Mouse (Mus musculus) small intestine, adult 2 months (tissue): ENCODE data around the gene Elavl3. TPM values are rescaled to one million over a fixed set of nuclear protein-coding genes. Genes with fewer than 3 reads are reported as not detected.
A peak's percentile ranks its signal among the peaks of the same experiment; 100 is the strongest.

Experiments used
- H3K27ac ChIP-seq: fragments of 200-500 bp; 2 replicates; pipeline ENCODE4 v1.5.1; 2012; ENCODE audit warnings: low read depth, low read length, control low read depth, inconsistent platforms; ENCODE audit not compliant: insufficient read depth
- H3K27me3 ChIP-seq: fragments of 200-500 bp; 2 replicates; pipeline ENCODE4 v1.6.1; 2012; ENCODE audit warnings: mild to moderate bottlenecking, moderate library complexity, low read length, inconsistent platforms; ENCODE audit not compliant: control insufficient read depth, insufficient read depth
- H3K36me3 ChIP-seq: fragments of 200-500 bp; 2 replicates; pipeline ENCODE4 v1.6.1; 2012; ENCODE audit warnings: mild to moderate bottlenecking, low read length, control low read depth, inconsistent platforms; ENCODE audit not compliant: control insufficient read depth, insufficient read depth
- H3K4me1 ChIP-seq: fragments of 200-500 bp; 2 replicates; pipeline ENCODE4 v1.6.1; 2012; ENCODE audit warnings: low read length, inconsistent platforms, mixed read lengths; ENCODE audit not compliant: control insufficient read depth, insufficient read depth, insufficient read length
- H3K4me3 ChIP-seq: fragments of 200-500 bp; 2 replicates; pipeline ENCODE4 v1.5.1; 2012; ENCODE audit warnings: low read depth, mild to moderate bottlenecking, control low read depth, inconsistent platforms, low read length, moderate library complexity
- CTCF ChIP-seq: fragments of 200-500 bp; IDR thresholded peaks from 2 replicates; pipeline ENCODE4 v1.5.1; 2012; ENCODE audit warnings: low read depth, mild to moderate bottlenecking, control low read depth, inconsistent platforms, low read length, moderate library complexity, mixed read lengths; ENCODE audit not compliant: insufficient replicate concordance, insufficient read length; ENCODE audit errors: extremely low read depth
- POLR2A ChIP-seq: fragments of 200-500 bp; IDR thresholded peaks from 2 replicates; pipeline ENCODE4 v1.6.1; 2012; ENCODE audit warnings: low read depth, mild to moderate bottlenecking, control low read depth, inconsistent platforms, low read length, moderate library complexity
- WGBS: fragments of 180-500 bp; shearing (Covaris S2); methylation state at CpG from one replicate; pipeline ENCODE4 v1.1.7; 2018; 5-methylcytosine and 5-hydroxymethylcytosine counted together
- polyA plus RNA-seq: library from polyadenylated mRNA; depleted of rRNA; stranded (reverse); fragments of >200 nt; gene quantifications from 2 replicates; pipeline ENCODE4 v1.2.3, GENCODE M21; 2012; rRNA removed

Elavl3 gene
- polyA plus RNA-seq, 1 experiment: 0.34 TPM

DNA sequence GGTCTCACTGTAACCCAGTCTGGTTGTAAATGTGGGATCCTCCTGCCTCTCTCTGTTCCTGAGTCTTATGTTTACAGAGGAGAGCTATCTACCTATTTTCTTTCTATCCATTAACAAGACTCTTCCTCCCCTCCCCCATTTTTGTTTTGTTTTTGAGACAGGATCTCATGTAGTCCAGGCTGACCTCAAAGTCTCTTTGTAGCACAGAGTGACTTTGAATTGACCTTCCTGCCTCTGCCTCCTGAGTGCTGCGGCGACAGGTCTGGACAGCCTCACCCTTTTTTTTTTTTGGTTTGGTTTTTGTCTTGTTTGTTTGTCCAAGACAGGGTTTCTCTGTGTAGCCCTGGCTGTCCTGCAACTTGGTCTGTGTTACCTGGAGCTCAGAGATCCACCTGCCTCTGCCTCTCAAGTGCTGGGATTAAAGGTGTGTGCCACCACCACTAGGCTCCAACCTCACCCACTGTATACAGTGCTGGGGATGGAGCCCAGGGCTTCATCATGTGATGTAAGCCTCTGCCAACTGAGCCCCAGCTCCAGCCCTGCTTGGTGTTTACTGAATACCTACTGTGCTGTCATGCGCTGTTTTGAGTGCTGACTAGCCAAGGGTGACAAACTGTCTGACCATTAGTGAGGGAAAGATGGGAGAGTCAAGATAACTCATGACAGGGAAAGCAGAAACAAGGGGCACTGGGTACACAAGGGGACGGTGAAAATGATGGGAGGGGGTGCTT, 73.3 kb downstream of the Elavl3 start:
- H3K36me3 ChIP-seq: no peaks in the 10 kb centered on the region
- no peak overlapping the region for H3K27ac ChIP-seq
- H3K27me3 ChIP-seq: no peaks in the 10 kb centered on the region
- no peak overlapping the region for H3K4me3 ChIP-seq
- H3K4me1 ChIP-seq: no peaks in the 10 kb centered on the region
- WGBS: 83% methylated on average over 4 of the region's 4 CpGs
- TF ChIP-seq POLR2A (no peak), CTCF (no peak)

DNA sequence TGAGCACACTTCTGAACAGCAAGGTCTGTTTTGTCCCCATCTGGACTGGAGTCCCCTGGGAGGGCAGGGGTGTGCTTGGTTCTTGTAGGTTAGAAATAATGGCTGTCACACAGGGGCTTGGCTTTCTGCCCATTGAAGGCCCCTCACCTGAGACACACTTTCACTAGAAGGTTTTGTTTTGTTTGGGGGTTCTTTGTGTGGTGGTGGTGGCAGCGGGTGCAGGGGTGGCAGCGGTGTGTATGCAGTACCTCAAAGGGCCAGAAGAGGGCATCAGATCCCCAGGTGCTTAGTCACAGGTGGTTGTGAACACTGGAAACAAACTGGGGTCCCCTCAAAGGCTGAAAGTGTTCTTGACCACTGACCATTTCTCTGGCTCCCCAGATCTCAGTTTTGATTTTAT, 73.9 kb downstream of the Elavl3 start:
- H3K27me3 ChIP-seq: no peaks in the 10 kb centered on the region
- WGBS: 25% methylated on average over 2 of the region's 2 CpGs
- no peak overlapping the region for H3K4me3 ChIP-seq
- H3K27ac ChIP-seq: no peak overlapping the region
- H3K4me1 ChIP-seq: no peaks in the 10 kb centered on the region
- H3K36me3 ChIP-seq: no peaks in the 10 kb centered on the region
- TF ChIP-seq CTCF (peak; percentile 73; the same call in 1 of the 2 replicates), POLR2A (no peak)

DNA sequence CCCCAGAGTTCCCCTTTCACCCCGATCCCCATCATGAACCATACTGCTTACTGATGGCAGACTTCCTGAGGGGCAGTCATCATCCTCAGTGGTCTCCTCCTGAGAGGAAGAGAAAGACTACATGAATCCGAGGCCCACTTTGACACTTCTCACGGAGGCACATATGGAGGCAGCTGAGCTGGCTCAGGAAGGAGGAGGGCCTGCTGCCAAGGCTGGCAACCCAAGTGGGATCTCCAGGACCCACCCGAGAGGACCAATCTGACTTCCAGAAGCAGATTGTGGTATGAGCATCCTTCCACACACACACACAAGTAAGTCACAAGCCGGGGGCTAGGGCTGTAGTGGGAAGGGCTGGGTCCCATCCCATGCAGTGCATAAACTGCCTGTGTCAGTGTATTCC, 74.5 kb downstream of the Elavl3 start:
- Histone ChIP-seq H3K4me1 (no peaks in the 10 kb centered on the region), H3K4me3 (no peak overlapping the region), H3K27ac (no peak overlapping the region), H3K27me3 (no peaks in the 10 kb centered on the region), H3K36me3 (no peaks in the 10 kb centered on the region)
- WGBS: 86% methylated on average over 5 of the region's 5 CpGs
- TF ChIP-seq CTCF (no peak), POLR2A (no peak)

DNA sequence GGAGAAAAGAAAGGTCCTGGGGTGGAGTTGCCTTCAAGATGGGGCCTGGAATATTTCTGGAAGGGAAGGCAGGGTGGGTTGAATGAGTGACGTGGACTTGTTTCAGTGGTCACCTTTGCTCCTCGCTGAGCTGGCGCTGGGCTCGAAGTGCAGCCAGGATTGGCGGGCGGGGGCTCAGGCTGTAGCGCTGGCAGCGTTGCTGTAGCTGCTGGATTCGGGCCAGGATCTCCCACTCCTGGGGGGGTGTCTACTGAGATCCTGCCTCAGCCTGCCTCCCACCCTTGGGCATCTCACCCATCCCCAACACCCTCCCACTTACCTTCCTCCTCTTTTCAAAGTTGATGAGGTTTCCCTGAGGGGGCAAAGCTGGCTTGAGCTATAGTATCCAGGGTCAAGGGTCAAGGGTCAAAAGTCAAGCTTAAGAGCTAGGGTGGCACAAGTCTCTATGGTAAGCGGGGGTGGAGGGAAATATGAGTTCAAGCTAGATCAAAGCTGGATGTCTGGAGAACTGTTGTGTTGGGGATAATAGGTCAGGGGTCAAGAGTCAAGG, 75.1 kb downstream of the Elavl3 start:
- TF ChIP-seq POLR2A: no peak
- TF ChIP-seq CTCF: no peak
- H3K27me3 ChIP-seq: no peaks in the 10 kb centered on the region
- H3K4me1 ChIP-seq: no peaks in the 10 kb centered on the region
- H3K27ac ChIP-seq: no peak overlapping the region
- H3K36me3 ChIP-seq: no peaks in the 10 kb centered on the region
- 63% methylated on average over 10 of the region's 10 CpGs for WGBS
- H3K4me3 ChIP-seq: no peak overlapping the region

DNA sequence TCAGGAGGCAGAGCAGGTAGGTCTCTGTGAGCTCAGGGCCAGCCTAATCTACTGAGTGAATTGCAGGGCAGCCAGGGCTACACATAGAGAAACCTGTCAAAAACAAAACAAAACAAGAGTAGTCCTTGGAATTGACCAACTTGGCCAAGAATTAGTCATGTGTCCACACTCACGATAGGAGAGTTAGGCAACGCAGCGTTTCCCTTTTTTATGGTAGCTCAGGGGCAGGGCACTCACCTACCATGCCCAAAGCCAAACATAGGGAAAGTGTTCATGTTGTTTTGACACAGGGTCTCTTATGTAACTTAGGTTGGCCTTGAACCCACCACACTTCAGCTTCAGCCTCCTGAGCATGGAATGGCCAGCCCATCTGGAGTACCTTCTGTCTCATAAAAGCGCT, 82.5 kb downstream of the Elavl3 start:
- 69% methylated on average over 4 of the region's 4 CpGs for whole genome bisulfite sequencing
- H3K36me3 ChIP-seq: no peaks in the 10 kb centered on the region
- no peak overlapping the region for H3K4me3 ChIP-seq
- H3K27ac ChIP-seq: no peak overlapping the region
- peaks cover 2% of the 10 kb centered on the region; the same call in 1 of the 2 replicates for H3K27me3 ChIP-seq
- H3K4me1 ChIP-seq: no peaks in the 10 kb centered on the region
- TF ChIP-seq POLR2A (no peak), CTCF (no peak)

DNA sequence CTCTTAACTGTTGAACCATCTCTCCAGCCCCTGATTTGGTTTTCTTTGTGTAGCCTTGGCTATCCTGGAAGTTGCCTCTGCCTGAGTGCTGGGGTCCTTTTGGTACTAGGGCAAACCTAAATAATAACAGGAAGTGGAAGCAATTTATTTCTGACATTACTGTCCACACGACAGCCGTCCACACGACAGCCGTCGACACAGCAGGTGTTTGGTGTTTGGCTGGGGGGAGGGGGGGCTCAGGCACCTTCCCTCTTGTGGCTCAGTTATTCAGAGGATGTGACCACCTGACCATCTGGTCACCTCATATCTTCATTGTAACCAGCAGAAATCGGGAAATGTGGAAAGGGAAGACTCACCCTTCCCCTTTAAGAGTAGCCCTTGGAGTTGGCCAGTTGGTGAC, 82.9 kb downstream of the Elavl3 start:
- WGBS: 41% methylated on average over 6 of the region's 6 CpGs
- Histone ChIP-seq H3K27me3 (peaks cover 2% of the 10 kb centered on the region; the same call in 1 of the 2 replicates), H3K36me3 (no peaks in the 10 kb centered on the region), H3K4me1 (no peaks in the 10 kb centered on the region), H3K4me3 (no peak overlapping the region), H3K27ac (no peak overlapping the region)
- TF ChIP-seq CTCF (no peak), POLR2A (no peak)

Other genes with a start within 250 kb of the Elavl3 start
- gene Angptl8, start 216.5 kb downstream of the Elavl3 start, polyA plus RNA-seq: 10.2 and 12.3 TPM in 2 replicates
- gene Dock6, start 199.4 kb downstream of the Elavl3 start, polyA plus RNA-seq: 36.4 and 73.5 TPM in 2 replicates
- 48.9 and 86.7 TPM in 2 replicates for gene Rab3d, start 133.8 kb downstream of the Elavl3 start, polyA plus RNA-seq
- gene Ccdc159, start 124.6 kb downstream of the Elavl3 start, polyA plus RNA-seq: 0.71 and 1.2 TPM in 2 replicates
- 81.5 and 113 TPM in 2 replicates for gene Tmem205, start 124.5 kb downstream of the Elavl3 start, polyA plus RNA-seq
- gene Plppr2, start 115.0 kb downstream of the Elavl3 start, polyA plus RNA-seq: 5.2 and 5.5 TPM in 2 replicates
- 4.7 and 7.1 TPM in 2 replicates for gene Swsap1, start 96.3 kb downstream of the Elavl3 start, polyA plus RNA-seq
- 0.95 and 2.4 TPM in 2 replicates for gene Epor, start 88.5 kb downstream of the Elavl3 start, polyA plus RNA-seq
- gene Rgl3, start 62.6 kb downstream of the Elavl3 start, polyA plus RNA-seq: 3.4 and 3.8 TPM in 2 replicates
- 0.05 TPM in 1 of 2 replicates, not detected in the other for gene Ccdc151, start 49.4 kb downstream of the Elavl3 start, polyA plus RNA-seq
- 82.7 and 169 TPM in 2 replicates for gene Prkcsh, start 49.2 kb downstream of the Elavl3 start, polyA plus RNA-seq
- not detected in 2 replicates for gene Gm49318, start 19.2 kb upstream of the Elavl3 start, polyA plus RNA-seq
- gene Zfp653, start 19.4 kb upstream of the Elavl3 start, polyA plus RNA-seq: 6.6 and 13.2 TPM in 2 replicates
- gene Ecsit, start 33.4 kb upstream of the Elavl3 start, polyA plus RNA-seq: 26.8 and 35.7 TPM in 2 replicates
- gene Cnn1, start 47.2 kb upstream of the Elavl3 start, polyA plus RNA-seq: 166 and 227 TPM in 2 replicates
- gene Elof1, start 65.1 kb upstream of the Elavl3 start, polyA plus RNA-seq: 108 and 120 TPM in 2 replicates
- 128 and 203 TPM in 2 replicates for gene Acp5, start 83.7 kb upstream of the Elavl3 start, polyA plus RNA-seq
- 35.4 and 43.1 TPM in 2 replicates for gene Pigyl, start 104.8 kb upstream of the Elavl3 start, polyA plus RNA-seq
- gene Zfp872, start 136.1 kb upstream of the Elavl3 start, polyA plus RNA-seq: not detected in 2 replicates
- gene Zfp809, start 173.7 kb upstream of the Elavl3 start, polyA plus RNA-seq: 4.3 and 8.9 TPM in 2 replicates
- gene Zfp599, start 207.9 kb upstream of the Elavl3 start, polyA plus RNA-seq: 0.13 and 0.16 TPM in 2 replicates